Mouse (Mus musculus) c-Kit-positive CD71-negative TER-119-negative erythroid progenitor cells, embryonic 14.5 days (primary cell): ENCODE data around the gene Gm5795.
"Not testable (repeated sequence)": the region's sequence is repeated elsewhere in the genome, so short reads cannot be mapped to it uniquely, and the experiment has no call there.

Source experiments
- DNase-seq: peaks from one replicate; pipeline ENCODE4 v3.0.0-alpha.2; 2013; ENCODE audit warnings: low read depth

Gm5795 gene

DNA sequence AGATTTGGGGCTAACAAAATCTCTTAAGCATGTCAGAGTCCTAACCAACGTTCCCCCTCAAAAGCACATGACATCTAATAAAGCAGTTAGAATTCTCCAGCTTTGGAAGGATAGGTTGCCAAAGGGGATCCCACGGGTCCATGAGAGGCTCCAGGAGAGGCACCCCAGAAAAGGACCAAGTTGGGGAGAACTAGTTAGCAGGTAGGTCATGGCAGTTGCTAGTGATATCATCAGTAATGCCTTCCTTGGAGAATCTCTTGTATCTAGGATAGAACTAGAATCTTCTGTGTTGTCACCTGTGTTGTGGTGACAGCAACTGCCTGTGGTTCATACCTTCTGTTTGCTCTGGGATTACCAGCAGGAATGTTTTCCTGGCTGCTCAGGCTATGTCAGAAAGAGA lies at the start of gene Gm5795:
Gm5795 (plus strand) TSS at position 301 of the 400 bp plus-strand sequence.
- DNase-seq, result not testable (repeated sequence)

DNA sequence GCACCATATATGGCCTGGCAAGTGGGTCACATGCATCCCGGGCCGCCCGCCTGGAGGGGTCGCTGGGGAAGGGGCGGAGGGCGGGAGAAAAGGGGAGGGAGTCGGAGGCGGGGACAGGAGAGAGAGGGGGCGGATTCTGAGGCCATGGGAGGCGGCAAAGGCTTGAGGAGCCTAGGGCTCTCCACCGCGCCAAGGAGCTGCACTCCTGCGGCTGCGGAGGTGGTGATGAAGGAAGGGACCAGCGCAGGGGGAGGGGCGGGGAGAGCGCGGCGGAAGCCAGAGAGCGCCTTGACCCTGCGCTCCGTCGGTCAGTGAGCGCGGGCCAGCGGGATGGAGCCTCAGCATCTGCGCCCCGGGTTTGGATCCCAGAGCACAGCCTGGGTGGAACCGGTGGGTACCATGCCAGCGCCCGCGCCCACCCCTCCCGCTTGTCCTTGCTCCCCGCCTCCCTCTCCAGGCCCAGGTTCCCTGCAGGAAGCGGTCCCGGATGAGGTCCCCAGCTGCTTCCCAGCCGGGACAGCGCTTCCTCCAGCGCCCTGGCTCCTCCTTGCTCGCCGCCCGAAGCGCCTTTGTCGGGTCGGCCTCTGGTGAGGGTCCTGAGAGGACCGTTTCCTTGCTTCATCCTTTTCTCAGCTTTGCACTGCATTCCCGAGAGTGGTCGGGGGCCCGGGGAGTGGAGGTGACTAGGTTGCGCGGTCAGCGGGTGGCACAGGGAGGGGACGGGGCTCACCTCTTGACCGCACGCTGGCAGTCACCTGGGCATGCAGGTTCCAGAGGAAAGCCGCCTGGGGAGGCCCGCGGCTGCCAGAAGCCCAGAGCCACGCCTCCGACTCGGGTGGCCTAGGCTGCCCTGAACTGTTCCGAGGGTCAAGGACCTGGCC lies 20.5 kb downstream of the Gm5795 start, which contains the start of gene D830030K20Rik:
D830030K20Rik (plus strand) TSS at position 217 of the 881 bp plus-strand sequence.
- DNase-seq, result not testable (repeated sequence)

DNA sequence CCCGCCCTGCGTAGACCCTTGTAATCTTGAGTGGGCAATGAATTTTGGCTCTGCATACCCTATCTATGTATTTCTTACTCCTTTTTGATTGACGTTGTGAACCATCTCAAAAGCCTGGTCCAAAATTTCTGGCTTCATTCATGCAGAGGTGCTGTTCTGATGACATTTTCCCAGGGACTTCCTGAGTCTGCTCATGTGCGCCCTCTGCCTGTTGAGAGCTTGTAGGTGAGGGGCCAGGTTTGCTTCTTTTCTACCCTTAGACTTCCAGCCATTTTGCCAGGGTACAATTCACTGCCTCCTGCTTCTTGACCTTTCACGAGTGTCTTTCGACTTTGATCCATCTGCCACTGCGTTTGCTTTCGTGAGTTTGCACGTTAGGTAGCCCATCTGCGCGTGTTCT lies 21.3 kb downstream of the Gm5795 start:
- not testable (repeated sequence) for DNase-seq
